Mouse (Mus musculus): Measurements from ENCODE around the gene Amd1.

- TF ChIP-seq CTCF (IDR thresholded peaks at IDR 0.05; ENCODE audit: insufficient read depth, low read length) (no peak), POLR2A (IDR thresholded peaks at IDR 0.05; ENCODE audit: borderline replicate concordance, extremely low read depth, low read depth, low read length) (no peak)
Observed at GRCm38 (mm10) chr10:40273938-40274337, 28.0 kb downstream of the Amd1 start.
